Mouse (Mus musculus): ENCODE data around the gene Izumo4.
A peak's percentile ranks its signal among the peaks of the same experiment; 100 is the strongest.

- TF ChIP-seq CTCF (IDR thresholded peaks at IDR 0.05; ENCODE audit: control insufficient read depth, insufficient read depth, low read length) = no peak
- peak; percentile 100 for TF ChIP-seq POLR2A (IDR thresholded peaks at IDR 0.05; ENCODE audit: borderline replicate concordance, control insufficient read depth, low read depth, low read length)
Observed at GRCm38 (mm10) chr10:80676198-80676928, 25.6 kb upstream of the Izumo4 start.
